Mouse (Mus musculus) heart, adult 2 months (tissue): ENCODE measurements around the gene Sox14.

Experiments used
- EP300 ChIP-seq: fragments of 200-500 bp; IDR thresholded peaks from 2 replicates; pipeline ENCODE4 v1.6.1; 2011; ENCODE audit warnings: low read depth, low read length, control low read depth; ENCODE audit not compliant: insufficient read depth
- POLR2A ChIP-seq: fragments of 200-500 bp; IDR thresholded peaks from 2 replicates; pipeline ENCODE4 v1.6.1; 2011; ENCODE audit warnings: mild to moderate bottlenecking, low read depth, low read length, control low read depth; ENCODE audit not compliant: insufficient read depth

- TF ChIP-seq POLR2A (no peak), EP300 (no peak)
These were observed 3.5 kb downstream of the Sox14 start for GRCm38 (mm10) chr9:99872204-99873115.
